Mouse (Mus musculus): ENCODE measurements around the gene Taar1. TPM values are rescaled to one million over a fixed set of nuclear protein-coding genes. Genes with fewer than 3 reads are reported as not detected.

The Taar1 gene
- polyA plus RNA-seq, 1 experiment = not detected

GRCm38 (mm10) chr10:23970656-23971165 lies 50.6 kb downstream of the Taar1 start, which contains the start of gene Taar5:
Gene Taar5 (plus strand): TSS chr10:23970706.
- Histone ChIP-seq H3K4me3 (ENCODE audit: insufficient read depth, low read depth, low read length) (no peak within 1 kb of the TSS), H3K36me3 (ENCODE audit: control insufficient read depth, insufficient read depth, low read length) (no peaks in the 10 kb centered on the region), H3K4me1 (ENCODE audit: control insufficient read depth, insufficient read depth, low read length) (no peaks in the 10 kb centered on the region), H3K27me3 (replicated peaks; ENCODE audit: control insufficient read depth, insufficient read depth, low read length) (no peaks in the 10 kb centered on the region), H3K27ac (ENCODE audit: insufficient read depth, low read depth, low read length) (no peak within 1 kb of the TSS)
- TF ChIP-seq POLR2A (IDR thresholded peaks at IDR 0.05; ENCODE audit: low read depth, low read length) (no peak), CTCF (conservative IDR thresholded peaks at IDR 0.05; ENCODE audit: insufficient read depth, insufficient read length, low read depth, low read length) (no peak)
- no peak for DNase-seq
- WGBS = 90% methylated on average over 11 of the region's 11 CpGs

Other genes starting within 250 kb of the Taar1 start
- gene Rps12, start 133.1 kb upstream of the Taar1 start, polyA plus RNA-seq (2012; rRNA removed) = 901 and 1,136 TPM in 2 replicates
- gene Slc18b1, start 123.4 kb upstream of the Taar1 start, polyA plus RNA-seq (2012; rRNA removed) = 14.8 and 15.6 TPM in 2 replicates
- gene Vnn3, start 68.9 kb upstream of the Taar1 start, polyA plus RNA-seq (2012; rRNA removed) = 0.57 and 0.59 TPM in 2 replicates
- 69.6 and 78.5 TPM in 2 replicates for gene Vnn1, start 25.7 kb upstream of the Taar1 start, polyA plus RNA-seq (2012; rRNA removed)
- not detected in 2 replicates for gene Taar2, start 18.2 kb downstream of the Taar1 start, polyA plus RNA-seq (2012; rRNA removed)
- not detected in 2 replicates for gene Taar3, start 29.2 kb downstream of the Taar1 start, polyA plus RNA-seq (2012; rRNA removed)
- gene Taar4, start 40.1 kb downstream of the Taar1 start, polyA plus RNA-seq (2012; rRNA removed) = not detected in 2 replicates
- 0.08 TPM in 1 of 2 replicates, not detected in the other for gene Taar5, start 50.4 kb downstream of the Taar1 start, polyA plus RNA-seq (2012; rRNA removed)
- not detected in 2 replicates for gene Taar6, start 65.3 kb downstream of the Taar1 start, polyA plus RNA-seq (2012; rRNA removed)
- not detected in 2 replicates for gene Taar7a, start 73.1 kb downstream of the Taar1 start, polyA plus RNA-seq (2012; rRNA removed)
- gene Taar7b, start 79.6 kb downstream of the Taar1 start, polyA plus RNA-seq (2012; rRNA removed) = not detected in 2 replicates
- not detected in 2 replicates for gene Taar7d, start 106.9 kb downstream of the Taar1 start, polyA plus RNA-seq (2012; rRNA removed)
- not detected in 2 replicates for gene Taar7e, start 117.3 kb downstream of the Taar1 start, polyA plus RNA-seq (2012; rRNA removed)
- gene Taar7f, start 129.2 kb downstream of the Taar1 start, polyA plus RNA-seq (2012; rRNA removed) = not detected in 2 replicates
- gene Taar8a, start 156.1 kb downstream of the Taar1 start, polyA plus RNA-seq (2012; rRNA removed) = not detected in 2 replicates
- not detected in 2 replicates for gene Taar8b, start 171.9 kb downstream of the Taar1 start, polyA plus RNA-seq (2012; rRNA removed)
- gene Taar8c, start 181.6 kb downstream of the Taar1 start, polyA plus RNA-seq (2012; rRNA removed) = not detected in 2 replicates
- gene Taar9, start 189.2 kb downstream of the Taar1 start, polyA plus RNA-seq (2012; rRNA removed) = not detected in 2 replicates
- gene Stx7, start 228.9 kb downstream of the Taar1 start, polyA plus RNA-seq (2012; rRNA removed) = 168 and 197 TPM in 2 replicates